Mouse (Mus musculus) activated CD4-positive, CD25-positive, alpha-beta regulatory T cell, adult 4 months (primary cell): ENCODE data around the gene Psen2. TPM values are rescaled to one million over a fixed set of nuclear protein-coding genes. Genes with fewer than 3 reads are reported as not detected.

Experiments used
- ATAC-seq: one replicate; pipeline ENCODE4 v1.8.0; 2017
- polyA plus RNA-seq, 2 experiments: library from polyadenylated mRNA; unstranded; fragments of 100-300 nt; shearing (Covaris generic); gene quantifications; one replicate each; pipeline ENCODE4 v1.2.1; 2017

The Psen2 gene
- polyA plus RNA-seq: 100 to 1,000 TPM; 109 to 116 TPM

DNA sequence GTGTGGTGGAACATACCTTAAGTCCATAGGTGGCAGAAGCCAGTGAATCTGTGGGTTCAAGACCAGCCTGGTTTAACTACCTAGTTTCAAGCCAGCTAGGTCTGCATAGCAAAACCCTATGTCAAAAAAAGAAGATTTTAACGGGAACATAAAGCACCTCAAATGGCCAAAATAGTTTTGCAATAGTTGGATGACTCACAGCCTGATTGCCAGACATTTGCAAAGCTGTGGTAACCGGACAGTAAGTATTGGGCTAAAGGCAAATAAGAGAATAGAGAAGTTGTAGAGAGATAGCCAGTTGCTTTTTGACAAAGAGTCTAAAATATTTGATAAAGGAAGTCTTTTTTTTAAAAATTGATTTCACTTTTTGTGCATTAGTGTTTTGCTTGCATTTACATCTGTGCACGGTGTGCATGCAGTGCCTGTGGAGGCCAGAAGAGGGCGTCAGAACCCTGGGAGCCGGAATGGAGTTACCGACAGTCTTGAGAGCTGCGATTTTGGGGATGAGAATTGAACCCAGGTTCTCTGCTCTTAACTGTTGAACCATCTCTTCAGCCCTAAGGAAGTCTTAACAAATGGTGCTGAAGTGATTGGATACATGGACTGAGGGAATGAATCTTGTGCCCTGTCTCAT, at the start of gene Psen2:
Gene Psen2 (minus strand): TSS at position 75 of the 634 bp plus-strand sequence.
- ATAC-seq: no peak

- ATAC-seq: no peak
Measured at GRCm38 (mm10) chr1:180312792-180313311, 49.6 kb upstream of the Psen2 start.

- ATAC-seq: no peak
Measured at GRCm38 (mm10) chr1:180312286-180312685, 49.0 kb upstream of the Psen2 start.

GRCm38 (mm10) chr1:180308897-180309296, 45.7 kb upstream of the Psen2 start:
- no peak for ATAC-seq

DNA sequence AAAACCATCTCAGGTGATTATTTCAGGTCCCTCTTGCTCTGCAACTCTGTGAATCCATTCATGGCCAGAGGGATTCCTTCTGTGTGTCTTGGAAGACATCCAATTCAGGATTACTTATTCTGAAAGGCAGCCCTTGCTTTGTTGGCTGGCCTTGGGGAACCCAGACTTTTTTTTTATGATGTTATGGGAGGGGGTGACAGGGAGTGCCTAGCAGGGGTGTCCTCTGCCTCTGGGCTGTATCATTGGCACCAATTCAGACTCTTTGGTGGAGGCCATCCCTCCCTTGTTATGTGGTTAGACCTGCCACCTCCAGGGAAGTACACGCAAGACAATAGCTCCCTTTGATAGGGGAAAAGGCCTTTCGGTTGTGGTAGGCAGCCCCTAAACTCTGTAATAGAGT, 44.4 kb upstream of the Psen2 start:
- no peak for ATAC-seq

GRCm38 (mm10) chr1:180306889-180307288, 43.7 kb upstream of the Psen2 start:
- no peak for ATAC-seq

DNA sequence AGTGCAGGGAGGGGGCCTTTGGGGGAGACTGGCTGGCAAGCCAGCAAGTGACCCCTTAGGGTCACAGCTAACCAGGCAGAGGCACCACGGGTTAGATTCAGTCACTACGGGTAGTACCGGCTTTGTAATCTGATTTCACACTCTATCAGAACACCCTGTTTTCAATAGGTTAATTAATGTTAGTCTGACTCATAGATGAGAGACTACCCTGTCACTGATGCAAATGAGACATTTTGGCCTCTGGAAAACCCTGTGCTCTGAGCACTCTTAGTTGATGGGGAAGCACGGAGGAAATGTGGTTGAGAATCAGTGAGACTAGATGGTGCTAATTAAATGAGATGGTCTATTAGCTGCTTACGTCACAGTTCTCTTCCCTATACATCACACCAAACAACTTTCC, 40.4 kb upstream of the Psen2 start:
- peak; percentile 77 for ATAC-seq

DNA sequence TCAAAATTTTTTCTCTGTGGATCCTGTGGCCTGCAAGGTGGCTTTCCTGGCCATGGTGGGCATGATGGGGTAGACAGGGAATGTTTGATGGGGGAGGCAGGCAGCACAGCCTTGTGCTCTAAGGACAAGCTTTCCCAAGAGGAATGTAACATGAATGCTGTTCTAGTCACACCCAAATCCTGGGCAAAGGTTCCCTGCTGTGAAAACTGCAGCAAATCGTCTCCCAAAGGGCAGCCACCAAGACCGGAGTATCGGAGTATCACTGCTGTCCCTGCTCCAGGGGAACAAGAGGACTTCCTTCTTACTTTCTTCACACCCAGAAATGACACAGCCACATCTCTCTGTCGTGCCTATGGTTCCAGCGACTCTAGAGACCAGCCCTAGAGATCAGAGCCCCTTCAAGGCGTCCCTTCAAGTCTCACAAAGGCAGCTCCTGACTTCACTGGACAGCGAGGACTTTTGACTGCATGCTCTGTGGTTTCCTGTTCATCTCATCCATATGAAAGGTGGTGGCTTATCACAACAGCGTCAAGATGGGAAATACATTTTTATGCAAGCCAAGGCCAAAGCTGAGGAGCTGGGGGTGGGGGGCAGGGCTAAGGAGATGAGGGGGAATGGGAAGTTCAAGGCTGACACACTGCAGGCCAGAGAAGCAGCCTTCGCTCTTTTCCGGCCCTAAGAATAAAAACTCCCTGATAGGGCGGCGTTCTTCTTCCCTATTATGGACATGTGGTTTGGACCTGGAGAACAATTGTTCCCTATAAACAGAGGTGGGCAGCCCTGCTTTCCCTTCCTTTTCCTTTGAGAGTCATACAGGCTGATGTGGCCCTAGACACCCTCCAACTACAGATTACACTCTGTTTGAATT, 39.2 kb upstream of the Psen2 start:
- no peak for ATAC-seq

- ATAC-seq: no peak
Measured at GRCm38 (mm10) chr1:180300997-180301396, 37.8 kb upstream of the Psen2 start.

GRCm38 (mm10) chr1:180300292-180300691, 37.1 kb upstream of the Psen2 start:
- no peak for ATAC-seq

DNA sequence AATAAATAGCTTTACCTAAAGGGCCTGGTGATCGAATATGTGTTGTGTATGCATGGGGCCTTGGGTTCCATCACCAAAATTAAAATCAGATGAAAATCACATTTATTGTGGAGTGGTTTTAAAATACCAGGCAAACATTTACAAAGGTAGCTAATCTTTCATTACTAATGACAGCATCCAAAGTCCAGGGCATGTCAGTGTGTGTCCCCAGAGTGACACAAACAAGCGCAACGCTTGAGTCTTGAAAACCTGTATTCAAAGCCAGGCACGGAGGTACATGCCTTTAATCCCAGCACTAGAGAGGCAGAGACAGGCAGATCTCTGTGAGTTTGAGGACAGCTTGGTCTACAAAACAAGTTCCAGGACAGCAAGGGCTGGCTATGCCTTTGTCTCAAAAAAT, 36.5 kb upstream of the Psen2 start:
- no peak for ATAC-seq

GRCm38 (mm10) chr1:180296088-180296487, 32.9 kb upstream of the Psen2 start:
- ATAC-seq: peak; percentile 83

GRCm38 (mm10) chr1:180290358-180290757, 27.1 kb upstream of the Psen2 start:
- ATAC-seq: no peak

GRCm38 (mm10) chr1:180289788-180290187, 26.6 kb upstream of the Psen2 start:
- no peak for ATAC-seq

DNA sequence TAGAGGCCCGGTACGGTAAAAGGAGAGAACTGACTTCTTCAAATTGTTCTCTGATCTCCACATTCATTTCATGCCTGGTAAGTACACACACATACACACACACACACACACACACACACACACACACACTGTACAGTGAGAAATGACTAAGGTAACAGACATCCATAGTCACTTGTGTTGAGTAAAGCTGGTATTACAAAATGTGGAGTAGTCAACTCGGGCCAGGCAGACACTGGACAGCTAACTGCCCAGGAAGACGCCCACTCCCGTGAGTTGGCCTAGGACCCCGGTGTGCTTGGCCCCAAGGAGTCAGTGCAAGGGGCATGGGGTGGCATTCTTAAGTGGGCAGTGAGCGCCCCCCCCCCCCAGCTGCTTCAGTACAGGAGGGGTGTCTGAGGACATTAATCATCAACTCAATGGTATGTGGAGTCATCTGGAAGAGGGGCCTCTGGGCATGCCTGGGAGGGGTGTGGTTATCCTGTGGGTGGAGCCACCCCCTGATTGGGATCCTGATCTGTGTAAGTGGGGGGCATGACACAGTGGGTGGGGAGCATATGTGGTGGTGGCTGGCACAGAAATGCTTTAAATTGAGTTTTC, 25.7 kb upstream of the Psen2 start:
- no peak for ATAC-seq

DNA sequence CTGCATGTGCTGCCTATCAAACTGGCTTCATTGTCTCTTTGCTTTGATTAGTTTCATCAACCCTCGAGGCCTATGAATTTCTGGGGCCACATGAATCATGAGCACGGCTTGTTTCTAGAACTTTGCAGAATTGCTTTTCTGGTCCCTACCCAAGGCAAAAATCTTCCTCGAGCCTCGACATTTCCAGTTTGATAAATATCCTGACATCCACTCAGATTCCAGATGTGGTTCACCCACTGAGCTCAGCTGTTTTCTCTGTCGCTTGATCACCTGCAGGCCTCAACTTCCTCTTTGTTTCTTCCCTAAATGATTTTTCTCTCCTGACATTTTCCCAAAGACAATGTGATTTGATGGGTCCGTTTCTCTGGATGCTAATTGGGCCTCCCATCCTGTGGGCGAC, 25.0 kb upstream of the Psen2 start:
- ATAC-seq: no peak

DNA sequence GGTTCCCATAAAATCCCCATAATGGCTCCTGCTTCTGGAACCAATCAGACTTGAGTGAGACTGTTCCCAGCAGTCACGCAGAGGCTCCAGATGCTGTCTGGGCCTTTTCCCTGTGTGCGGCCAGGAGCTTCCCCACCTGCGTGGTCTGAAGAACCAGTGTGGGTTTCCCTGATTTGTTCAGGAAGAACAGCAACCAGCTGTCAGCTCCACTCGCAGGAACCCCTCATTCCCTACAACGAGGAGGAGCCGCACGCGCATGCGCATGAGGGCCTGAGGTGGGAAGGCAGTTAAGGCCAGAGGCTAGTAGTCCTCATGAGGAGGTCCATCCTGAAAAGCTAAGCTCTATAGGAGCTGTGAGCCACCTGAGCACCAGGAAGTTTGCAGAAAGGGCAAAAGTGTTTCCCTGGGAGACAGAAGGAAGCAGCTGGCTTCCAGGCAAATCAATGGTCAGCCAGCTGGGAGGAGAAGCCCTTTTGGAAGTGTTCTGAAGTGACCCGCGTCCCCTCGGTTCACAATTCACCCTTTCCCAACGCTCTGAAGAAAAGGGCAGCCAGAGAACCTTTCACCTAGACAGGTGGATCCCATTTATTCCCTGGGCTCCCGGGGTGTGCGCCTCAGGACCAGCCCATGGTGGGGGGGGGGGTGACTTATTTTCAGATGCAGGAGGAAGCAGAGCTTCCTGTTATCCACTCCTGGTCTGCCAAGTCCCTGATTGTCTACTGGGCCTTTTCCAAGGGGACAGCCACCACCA, 23.0 kb upstream of the Psen2 start:
- no peak for ATAC-seq

DNA sequence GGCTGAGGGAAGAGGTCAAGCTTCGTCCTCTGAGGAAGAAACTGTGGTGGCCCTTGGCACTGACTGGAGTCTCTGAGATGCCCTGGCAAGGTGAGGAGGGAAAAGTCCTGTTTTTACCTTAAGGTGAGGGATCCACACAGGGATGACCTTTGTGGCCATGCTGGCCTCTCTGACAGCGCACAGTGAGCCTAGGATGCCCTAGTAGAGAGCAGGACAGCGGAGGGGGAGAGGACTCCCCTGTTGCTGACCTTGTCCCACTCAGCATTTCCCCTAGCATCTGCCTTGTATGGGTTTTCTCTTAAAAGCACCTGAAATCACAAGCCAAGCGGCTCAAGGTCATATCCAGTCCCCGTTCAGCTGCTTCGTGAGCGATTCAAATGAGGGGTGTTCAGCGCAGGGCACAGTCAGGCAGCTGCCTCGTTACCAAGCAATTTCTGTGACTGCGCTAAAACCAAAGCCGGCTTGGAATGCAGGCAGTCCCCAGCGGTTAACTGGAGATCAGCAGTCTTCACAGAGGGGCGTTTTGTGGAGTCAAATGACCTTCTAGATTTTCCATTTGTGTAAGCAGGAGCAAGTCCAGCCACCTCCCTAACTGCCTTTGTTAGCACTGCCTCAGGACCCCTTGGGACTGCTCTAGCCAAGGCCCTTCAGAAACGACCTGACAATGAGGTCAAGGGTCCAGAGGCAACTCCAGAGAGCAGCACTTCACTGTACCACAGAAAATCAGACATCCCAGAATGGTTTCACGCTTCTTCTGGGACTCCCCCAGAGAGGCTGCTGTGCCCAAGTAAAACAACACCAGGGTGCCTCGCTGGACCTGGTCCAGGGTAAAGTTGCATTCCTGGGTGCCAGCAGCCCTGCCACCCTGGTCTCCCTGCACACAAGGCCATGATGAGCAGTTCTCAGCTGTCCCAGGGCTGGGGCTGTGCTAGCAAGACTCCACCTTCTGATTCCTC, 20.9 kb upstream of the Psen2 start:
- no peak for ATAC-seq

DNA sequence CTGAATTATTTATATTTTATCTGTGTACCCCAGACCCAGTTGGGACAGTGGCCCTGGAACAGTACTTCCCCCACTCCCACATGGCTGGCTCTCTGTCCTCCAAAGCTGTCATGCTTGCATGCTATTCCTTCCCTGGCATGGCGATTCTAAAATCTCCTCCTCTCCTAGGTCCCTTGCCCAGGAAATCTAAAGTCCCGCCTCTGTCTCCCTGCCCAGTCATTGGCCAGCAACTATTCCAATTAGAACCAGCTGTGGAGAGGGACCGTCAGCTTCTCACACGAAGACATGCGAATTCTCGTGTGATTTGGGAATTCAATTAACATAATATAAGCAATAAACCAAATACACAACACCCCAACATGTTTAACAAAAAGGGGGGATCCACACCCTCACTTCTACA, 19.3 kb upstream of the Psen2 start:
- no peak for ATAC-seq

GRCm38 (mm10) chr1:180279648-180280047, 16.4 kb upstream of the Psen2 start:
- peak; percentile 96 for ATAC-seq

GRCm38 (mm10) chr1:180277563-180277962, 14.3 kb upstream of the Psen2 start:
- ATAC-seq: no peak
